Mouse (Mus musculus): Measurements from ENCODE around the gene Grip1.

- TF ChIP-seq POLR2A (IDR thresholded peaks at IDR 0.05; ENCODE audit: extremely low read depth, insufficient read depth, low read length) (no peak), CTCF (IDR thresholded peaks at IDR 0.05; ENCODE audit: low read depth, low read length) (no peak)
These were observed 682.5 kb downstream of the Grip1 start for GRCm38 (mm10) chr10:120136020-120136562.

All from liver, adult 2 months (tissue).